Comparison of ENCODE assay signal across 22 mouse cellular contexts in genomic region chr15:80779006-80779405, GRCm38 (mm10).
DNase-seq lines count a peak whose midpoint lies in the region; ATAC-seq and TF ChIP-seq lines count a peak whose summit lies in the region.
"Had no signal": no experiment of that assay in that cellular context is flagged by ENCODE, and none has a peak within 500 bp of the region (broad histone marks: within the 10 kb centered on the region; RNA-seq: fewer than 3 reads in every experiment).

No protein-coding gene starts in this region.

- no peak overlapping the region for H3K4me3 ChIP-seq in cerebellum, adult 2 months (replicated peaks; ENCODE audit: insufficient read depth, low read depth, low read length)
- no peak overlapping the region for H3K4me3 ChIP-seq in hindbrain, postnatal 0 days (ENCODE audit: low read length)
- H3K4me3 ChIP-seq in hindbrain, embryonic 14.5 days (replicated peaks; ENCODE audit: low read length), result no peak overlapping the region
- H3K4me3 ChIP-seq: erythroblast, embryonic 14.5 days; heart, embryonic 15.5 days; midbrain, embryonic 13.5 days; neural tube, embryonic 12.5 days had no signal

- no peak for TF ChIP-seq CTCF in cerebellum, adult 2 months (IDR thresholded peaks at IDR 0.05; ENCODE audit: borderline replicate concordance, insufficient read depth, low read depth, low read length)
- TF ChIP-seq CTCF in hindbrain, postnatal 0 days (IDR thresholded peaks at IDR 0.05; ENCODE audit: low read depth), result no peak

- no peaks in the 10 kb centered on the region for H3K27me3 ChIP-seq in cerebellum, adult 2 months (ENCODE audit: control insufficient read depth, insufficient read depth, low read length)
- H3K27me3 ChIP-seq in hindbrain, postnatal 0 days (ENCODE audit: insufficient read depth, low read length), result no peaks in the 10 kb centered on the region
- no peaks in the 10 kb centered on the region for H3K27me3 ChIP-seq in hindbrain, embryonic 14.5 days (ENCODE audit: control insufficient read depth, insufficient read depth, low read length)
- H3K27me3 ChIP-seq: heart, embryonic 15.5 days; midbrain, embryonic 13.5 days; neural tube, embryonic 12.5 days had no signal

- no peak for TF ChIP-seq POLR2A in cerebellum, adult 2 months (IDR thresholded peaks at IDR 0.05; ENCODE audit: borderline replicate concordance, insufficient read depth, low read length)

- peaks cover 9% of the 10 kb centered on the region for H3K4me1 ChIP-seq in cerebellum, adult 2 months (ENCODE audit: control insufficient read depth, insufficient read depth, low read length)
- no peaks in the 10 kb centered on the region for H3K4me1 ChIP-seq in hindbrain, postnatal 0 days (ENCODE audit: insufficient read depth, low read length)
- no peaks in the 10 kb centered on the region for H3K4me1 ChIP-seq in hindbrain, embryonic 14.5 days (replicated peaks; ENCODE audit: control insufficient read depth, insufficient read depth, low read length)
- H3K4me1 ChIP-seq: midbrain, embryonic 13.5 days; neural tube, embryonic 12.5 days had no signal

- peak; percentile 35 to 43 for DNase-seq in cerebellum, adult 2 months
- no peak for DNase-seq in cerebellum, adult 9-10 months
- DNase-seq in hindbrain, postnatal 0 days (ENCODE audit: low spot score), result peak; percentile 23
- no peak for DNase-seq in hindbrain, embryonic 14.5 days (ENCODE audit: low spot score)
- peak; percentile 12 for DNase-seq in urinary bladder, postnatal 14 days (ENCODE audit: low spot score)
- DNase-seq in urinary bladder, postnatal 36 days (ENCODE audit: low spot score in 2 of 2), result no peak
- DNase-seq in adrenal gland, postnatal 10 days, result no peak
- DNase-seq: adrenal gland, adult 2 months; gastrocnemius, postnatal 36 days; heart, postnatal 4 days; kidney, adult 18-20 months; liver; lung, postnatal 10 days; thymus, postnatal 36 days had no signal

- no peak overlapping the region for H3K4me2 ChIP-seq in hindbrain, postnatal 0 days (ENCODE audit: low read depth, low read length)
- no peak overlapping the region for H3K4me2 ChIP-seq in hindbrain, embryonic 14.5 days (replicated peaks)
- H3K4me2 ChIP-seq: heart, embryonic 15.5 days; midbrain, embryonic 13.5 days; neural tube, embryonic 12.5 days had no signal

- no peaks in the 10 kb centered on the region for H3K36me3 ChIP-seq in hindbrain, postnatal 0 days (ENCODE audit: insufficient read depth, low read length)
- no peaks in the 10 kb centered on the region for H3K36me3 ChIP-seq in hindbrain, embryonic 14.5 days (replicated peaks; ENCODE audit: control insufficient read depth, insufficient read depth)
- H3K36me3 ChIP-seq: heart, embryonic 15.5 days; midbrain, embryonic 13.5 days; neural tube, embryonic 12.5 days had no signal

- H3K9me3 ChIP-seq in hindbrain, postnatal 0 days (ENCODE audit: low read length), result no peaks in the 10 kb centered on the region
- no peaks in the 10 kb centered on the region for H3K9me3 ChIP-seq in hindbrain, embryonic 14.5 days (ENCODE audit: control insufficient read depth, low read length)
- H3K9me3 ChIP-seq: heart, embryonic 15.5 days; midbrain, embryonic 13.5 days; neural tube, embryonic 12.5 days had no signal

- H3K9ac ChIP-seq in hindbrain, postnatal 0 days (replicated peaks; ENCODE audit: low read length), result no peak overlapping the region
- no peak overlapping the region for H3K9ac ChIP-seq in hindbrain, embryonic 14.5 days
- H3K9ac ChIP-seq: heart, embryonic 15.5 days; midbrain, embryonic 13.5 days; neural tube, embryonic 12.5 days had no signal

- WGBS in cerebellum, adult 2 months, result 15% methylated on average over 3 of the region's 3 CpGs
- 65% methylated on average over 3 of the region's 3 CpGs for WGBS in hindbrain, postnatal 0 days
- 65% methylated on average over 3 of the region's 3 CpGs for WGBS in hindbrain, embryonic 14.5 days

- H3K27ac ChIP-seq in cerebellum, adult 2 months (ENCODE audit: insufficient read depth, low read length), result no peak overlapping the region
- H3K27ac ChIP-seq in hindbrain, postnatal 0 days, result no peak overlapping the region
- H3K27ac ChIP-seq in hindbrain, embryonic 14.5 days, result no peak overlapping the region
- H3K27ac ChIP-seq: heart, embryonic 15.5 days; kidney, postnatal 0 days; midbrain, embryonic 13.5 days; neural tube, embryonic 12.5 days had no signal

- ATAC-seq in hindbrain, postnatal 0 days, result no peak
- no peak for ATAC-seq in hindbrain, embryonic 14.5 days (ENCODE audit: low FRiP score)
- ATAC-seq in erythroblast, adult 5-6 weeks (replicated peaks; ENCODE audit: low FRiP score, poor library complexity, severe bottlenecking), result no peak
- ATAC-seq: forebrain, embryonic 16.5 days; hindbrain, embryonic 16.5 days; midbrain, embryonic 13.5 days had no signal

Comparison
In these comparisons a context has a peak if more than half of its experiments do, and no peak if none do; other contexts are left out.
1. DNase-seq: peak in cerebellum, adult 2 months (2 of 2), hindbrain, postnatal 0 days (single experiment) and urinary bladder, postnatal 14 days (single experiment); none in cerebellum, adult 9-10 months (single experiment), hindbrain, embryonic 14.5 days (single experiment), urinary bladder, postnatal 36 days (0 of 2) and adrenal gland, postnatal 10 days (single experiment).